Mouse (Mus musculus) brown adipose tissue, adult 24 weeks (tissue): ENCODE data around the gene Kcnq4. TPM values are rescaled to one million over a fixed set of nuclear protein-coding genes. Genes with fewer than 3 reads are reported as not detected.

Experiments used
- H3K27ac ChIP-seq: fragments of 200-500 bp; replicated peaks from 2 replicates; pipeline ENCODE4 v1.5.1; 2012; ENCODE audit warnings: low read depth, mild to moderate bottlenecking, low read length
- H3K4me1 ChIP-seq: fragments of 200-500 bp; 2 replicates; pipeline ENCODE4 v1.6.1; 2012; ENCODE audit warnings: low read length, mixed read lengths; ENCODE audit not compliant: control insufficient read depth, insufficient read depth, insufficient read length
- H3K4me3 ChIP-seq: fragments of 200-500 bp; 2 replicates; pipeline ENCODE4 v1.5.1; 2012; ENCODE audit warnings: low read depth, mild to moderate bottlenecking, low read length, moderate library complexity; ENCODE audit not compliant: insufficient read depth
- polyA plus RNA-seq: library from polyadenylated mRNA; stranded (reverse); fragments of >200 nt; gene quantifications from 2 replicates; pipeline ENCODE4 v1.2.4, GENCODE M21; 2012; ENCODE audit not compliant: missing spikeins, insufficient read depth, insufficient read length

Kcnq4 gene
- polyA plus RNA-seq, 1 experiment: 0.59 TPM

DNA sequence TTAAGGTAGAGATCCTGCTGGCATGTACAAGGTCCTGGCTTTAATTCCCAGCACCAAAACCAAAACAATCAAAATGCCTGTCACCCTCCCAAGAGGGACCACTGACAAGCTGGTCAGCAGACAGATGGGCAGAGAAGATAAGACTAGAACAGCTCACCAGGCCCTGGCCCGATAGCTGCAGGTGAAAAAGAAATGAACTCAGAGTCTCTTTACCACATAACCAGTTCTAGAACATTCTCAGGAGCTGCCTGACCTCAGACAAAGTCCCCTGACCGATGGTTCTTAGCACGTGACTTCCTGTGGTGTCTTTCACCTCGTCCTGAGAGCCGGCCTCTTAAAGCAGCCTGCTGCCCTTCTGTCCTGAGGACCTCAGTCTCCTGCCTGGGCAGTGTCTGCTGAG lies 78.8 kb downstream of the Kcnq4 start:
- no peak overlapping the region for H3K27ac ChIP-seq
- no peaks in the 10 kb centered on the region for H3K4me1 ChIP-seq
- no peak overlapping the region for H3K4me3 ChIP-seq

DNA sequence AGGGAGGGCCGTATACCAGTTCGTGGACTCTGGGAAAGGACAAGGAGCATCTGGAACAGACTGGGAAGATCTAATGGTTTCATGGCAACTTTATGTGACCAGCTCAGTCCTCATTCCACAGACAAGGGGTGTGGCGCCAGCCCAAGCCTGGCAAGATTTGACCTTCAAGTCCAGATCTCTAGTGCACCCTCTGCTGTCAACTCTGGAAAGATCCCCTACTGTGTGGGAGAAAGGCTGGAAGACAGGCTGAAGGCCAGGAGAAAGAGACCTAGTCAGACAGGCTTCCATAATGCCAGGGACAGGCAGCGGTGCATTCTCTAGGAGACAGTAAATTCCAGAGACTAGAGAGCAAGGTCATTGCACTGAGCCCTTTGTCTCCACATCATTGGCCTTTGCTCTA lies 79.9 kb downstream of the Kcnq4 start:
- Histone ChIP-seq H3K4me3 (no peak overlapping the region), H3K4me1 (no peaks in the 10 kb centered on the region), H3K27ac (no peak overlapping the region)

DNA sequence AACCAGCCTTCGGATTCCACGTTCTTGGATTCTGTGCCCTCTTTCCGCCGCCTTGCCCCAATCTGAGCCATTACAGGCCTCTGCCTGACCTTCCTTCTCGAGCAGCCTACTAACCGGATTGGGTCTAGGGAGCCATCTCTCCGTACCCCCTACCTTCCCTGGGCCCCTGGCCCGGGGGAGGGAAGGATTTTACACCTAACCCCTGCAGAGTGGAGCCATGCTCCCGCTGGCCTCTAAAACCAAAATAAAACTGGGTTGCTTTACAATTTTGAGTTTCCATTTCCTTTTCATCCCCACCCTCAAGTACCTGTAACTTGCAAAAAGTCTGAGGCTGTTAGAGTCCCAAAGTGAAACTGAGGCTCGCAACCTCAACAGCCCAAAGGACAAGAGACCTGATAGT lies 80.9 kb downstream of the Kcnq4 start:
- Histone ChIP-seq H3K4me1 (no peaks in the 10 kb centered on the region), H3K27ac (no peak overlapping the region), H3K4me3 (peak overlapping the region; percentile 62)

DNA sequence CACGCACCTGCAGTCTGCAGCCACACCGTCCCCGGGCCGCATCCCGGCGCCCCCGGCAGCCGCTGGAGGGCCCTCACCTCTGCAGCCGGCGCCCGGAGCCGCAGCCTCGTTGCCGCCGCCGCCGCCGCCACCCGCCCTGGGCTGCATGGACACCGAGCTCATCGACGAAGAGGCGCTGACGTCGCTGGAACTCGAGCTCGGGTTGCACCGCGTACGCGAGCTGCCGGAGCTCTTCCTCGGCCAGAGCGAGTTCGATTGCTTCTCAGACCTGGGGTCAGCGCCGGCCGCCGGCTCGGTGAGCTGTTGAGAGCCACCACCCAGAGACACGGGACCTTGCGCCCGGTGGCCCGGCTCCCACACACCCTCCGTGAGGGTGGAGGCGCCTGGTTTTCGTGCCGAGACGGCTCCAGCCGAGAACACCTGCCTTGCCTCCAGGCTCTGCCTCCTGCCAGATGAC lies 81.3 kb downstream of the Kcnq4 start:
- Histone ChIP-seq H3K27ac (no peak overlapping the region), H3K4me3 (peak overlapping the region; percentile 62), H3K4me1 (no peaks in the 10 kb centered on the region)

DNA sequence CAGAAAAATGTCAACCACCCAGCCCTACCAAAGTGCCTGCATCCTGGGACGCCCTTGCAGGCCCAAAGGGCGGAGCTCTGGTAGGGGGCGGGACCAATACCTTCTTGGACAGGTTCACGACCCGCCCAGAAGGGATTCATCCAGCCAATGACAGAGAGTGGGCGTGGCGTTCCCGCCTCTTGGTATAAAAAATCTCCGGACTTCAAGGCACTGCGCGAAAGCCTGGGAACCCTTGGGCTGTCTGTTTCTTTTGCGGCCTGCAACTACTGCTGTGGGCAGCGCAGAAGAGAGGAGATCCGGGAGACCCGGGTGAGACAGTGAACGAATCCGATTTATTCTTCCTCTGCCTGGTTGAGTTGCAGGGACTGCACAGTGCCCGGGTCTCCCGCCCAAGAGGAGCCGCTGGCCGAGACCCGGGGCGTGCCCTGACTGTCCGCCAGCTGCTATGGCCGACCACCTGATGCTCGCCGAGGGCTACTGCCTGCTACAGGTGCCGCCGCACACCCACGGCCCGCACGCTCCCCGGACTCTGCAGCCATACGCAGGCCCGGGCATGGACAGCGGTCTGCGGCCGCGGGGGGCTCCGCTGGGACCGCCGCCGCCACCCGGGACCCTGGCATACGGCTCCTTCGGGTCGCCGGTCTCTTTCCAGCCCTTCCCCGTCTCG lies 81.9 kb downstream of the Kcnq4 start, which contains the start of gene Cited4:
Gene Cited4, plus strand, starts transcription at position 215 of the 667 bp plus-strand sequence.
- no peak within 1 kb of the TSS for H3K27ac ChIP-seq
- H3K4me3 ChIP-seq: peak within 1 kb of the TSS; percentile 62
- no peaks in the 10 kb centered on the region for H3K4me1 ChIP-seq

DNA sequence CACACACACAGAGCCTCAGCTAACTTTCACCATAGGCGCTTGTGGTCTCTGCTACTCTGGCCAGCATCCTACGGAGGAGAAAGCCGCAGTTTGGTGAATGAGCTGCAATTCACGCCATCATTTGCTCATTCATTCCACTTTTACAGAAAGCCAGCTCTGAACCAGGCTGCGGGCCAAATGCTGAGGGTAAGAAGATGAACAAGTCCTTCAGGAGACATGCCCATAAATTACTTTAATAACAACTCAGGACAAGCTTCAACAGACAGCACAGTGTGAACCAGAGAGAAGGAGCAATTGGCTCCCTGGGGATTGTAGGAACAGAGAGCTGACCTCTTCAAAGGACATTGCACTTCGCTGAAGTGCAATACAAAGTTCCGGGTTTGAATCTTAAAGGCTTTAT lies 82.6 kb downstream of the Kcnq4 start:
- Histone ChIP-seq H3K4me1 (no peaks in the 10 kb centered on the region), H3K4me3 (no peak overlapping the region), H3K27ac (no peak overlapping the region)

DNA sequence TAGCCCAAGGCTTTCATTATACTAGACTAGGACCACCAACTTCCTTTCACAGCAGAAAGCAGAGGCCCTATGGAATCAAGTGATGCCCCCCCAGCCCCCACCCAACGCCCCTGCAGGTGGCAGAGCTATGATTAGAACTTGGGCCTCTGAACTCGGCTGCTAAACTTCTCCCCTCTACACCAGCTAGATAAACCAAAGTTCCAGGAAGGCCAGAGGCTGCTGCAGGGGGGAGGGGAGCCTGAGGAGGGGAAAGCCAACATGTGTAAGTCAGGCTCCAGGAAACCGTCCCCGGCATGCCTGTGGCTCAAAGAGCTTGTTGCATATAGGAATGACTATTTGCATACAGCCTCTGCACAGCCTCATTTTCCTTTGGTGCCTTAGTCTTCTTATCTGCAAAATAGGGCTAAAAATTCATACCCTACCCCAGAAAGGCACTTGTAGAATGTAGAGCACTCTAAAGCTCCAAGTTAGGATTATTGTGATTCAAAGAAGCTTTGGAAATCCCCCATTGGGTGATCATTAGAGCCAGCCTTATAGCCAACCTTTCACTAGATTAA lies 83.2 kb downstream of the Kcnq4 start:
- no peak overlapping the region for H3K27ac ChIP-seq
- no peaks in the 10 kb centered on the region for H3K4me1 ChIP-seq
- no peak overlapping the region for H3K4me3 ChIP-seq

DNA sequence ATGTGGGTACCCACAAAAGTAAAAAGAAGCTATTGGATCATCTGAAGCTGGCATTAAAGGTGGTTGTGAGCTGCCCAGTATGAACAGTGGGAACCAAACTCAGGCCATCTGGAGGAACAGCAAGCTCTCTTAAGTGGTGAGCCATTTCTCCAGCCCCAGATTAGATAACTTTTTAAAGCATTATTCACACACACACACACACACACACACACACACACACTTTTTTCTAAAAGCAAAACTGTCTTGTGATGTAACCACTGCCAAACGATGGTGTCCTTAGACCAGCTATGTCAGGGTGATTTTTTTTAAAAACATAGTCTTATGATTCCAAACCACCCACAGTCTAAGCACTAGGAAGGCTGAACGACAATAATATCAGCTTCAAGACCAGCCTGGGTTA lies 83.8 kb downstream of the Kcnq4 start:
- Histone ChIP-seq H3K4me3 (no peak overlapping the region), H3K4me1 (no peaks in the 10 kb centered on the region), H3K27ac (no peak overlapping the region)

DNA sequence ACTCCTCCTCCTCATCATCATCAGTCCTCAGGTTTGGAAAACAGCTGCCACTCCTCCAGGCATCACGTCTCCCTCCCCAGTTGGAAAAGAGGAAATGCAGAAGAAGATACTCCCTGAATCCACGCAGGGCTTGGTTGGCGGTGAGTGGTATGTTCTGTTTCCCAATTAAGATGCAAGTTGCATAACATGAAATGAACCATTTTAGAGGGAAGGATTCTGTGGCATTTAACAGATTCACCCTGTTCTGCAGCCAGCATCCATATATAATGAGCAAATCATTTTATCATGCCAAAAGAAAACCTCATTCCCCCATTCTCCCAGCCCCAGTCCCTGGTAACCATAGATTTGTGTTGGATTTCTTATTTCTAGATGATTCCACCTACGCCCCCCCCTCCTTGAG lies 87.9 kb downstream of the Kcnq4 start:
- H3K4me3 ChIP-seq: no peak overlapping the region
- H3K4me1 ChIP-seq: no peaks in the 10 kb centered on the region
- H3K27ac ChIP-seq: no peak overlapping the region

DNA sequence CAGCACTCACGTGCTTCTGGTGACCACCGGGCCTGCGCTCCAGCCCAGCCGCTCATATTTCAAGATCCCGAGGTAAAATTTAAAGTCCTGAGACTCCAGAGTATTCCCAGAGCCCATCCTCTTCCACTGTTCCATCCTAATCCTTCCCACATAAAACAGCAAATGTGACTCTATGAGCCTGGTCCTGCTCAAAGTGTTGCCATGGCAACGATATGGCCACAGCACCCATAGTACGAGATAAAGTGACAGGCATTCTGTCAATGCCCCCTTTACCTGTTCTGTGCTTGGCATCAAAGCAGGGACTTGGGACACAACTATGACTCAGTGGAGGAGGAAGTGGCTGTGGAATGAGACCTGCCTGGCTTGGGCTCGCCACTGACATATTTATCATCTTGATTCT lies 92.5 kb downstream of the Kcnq4 start:
- Histone ChIP-seq H3K4me1 (no peaks in the 10 kb centered on the region), H3K27ac (no peak overlapping the region), H3K4me3 (no peak overlapping the region)

DNA sequence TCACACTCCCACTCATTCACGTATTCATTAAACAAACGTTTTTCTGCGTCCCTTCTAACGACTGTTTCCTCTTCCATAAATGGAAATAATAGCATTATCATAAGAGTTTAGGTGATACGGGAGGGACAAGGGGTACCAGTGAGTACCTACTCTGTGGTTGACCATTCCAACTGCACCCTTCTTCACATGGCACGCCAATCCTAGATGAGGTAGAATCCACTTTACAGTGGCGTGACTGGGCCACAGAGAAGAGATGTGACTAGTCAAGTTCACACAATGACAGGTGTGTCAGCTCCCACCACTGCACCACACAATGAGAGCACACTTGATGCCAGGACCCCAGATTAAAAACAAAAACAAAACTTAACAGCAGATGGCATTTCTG lies 98.2 kb downstream of the Kcnq4 start:
- Histone ChIP-seq H3K4me1 (no peaks in the 10 kb centered on the region), H3K27ac (no peak overlapping the region), H3K4me3 (no peak overlapping the region)

DNA sequence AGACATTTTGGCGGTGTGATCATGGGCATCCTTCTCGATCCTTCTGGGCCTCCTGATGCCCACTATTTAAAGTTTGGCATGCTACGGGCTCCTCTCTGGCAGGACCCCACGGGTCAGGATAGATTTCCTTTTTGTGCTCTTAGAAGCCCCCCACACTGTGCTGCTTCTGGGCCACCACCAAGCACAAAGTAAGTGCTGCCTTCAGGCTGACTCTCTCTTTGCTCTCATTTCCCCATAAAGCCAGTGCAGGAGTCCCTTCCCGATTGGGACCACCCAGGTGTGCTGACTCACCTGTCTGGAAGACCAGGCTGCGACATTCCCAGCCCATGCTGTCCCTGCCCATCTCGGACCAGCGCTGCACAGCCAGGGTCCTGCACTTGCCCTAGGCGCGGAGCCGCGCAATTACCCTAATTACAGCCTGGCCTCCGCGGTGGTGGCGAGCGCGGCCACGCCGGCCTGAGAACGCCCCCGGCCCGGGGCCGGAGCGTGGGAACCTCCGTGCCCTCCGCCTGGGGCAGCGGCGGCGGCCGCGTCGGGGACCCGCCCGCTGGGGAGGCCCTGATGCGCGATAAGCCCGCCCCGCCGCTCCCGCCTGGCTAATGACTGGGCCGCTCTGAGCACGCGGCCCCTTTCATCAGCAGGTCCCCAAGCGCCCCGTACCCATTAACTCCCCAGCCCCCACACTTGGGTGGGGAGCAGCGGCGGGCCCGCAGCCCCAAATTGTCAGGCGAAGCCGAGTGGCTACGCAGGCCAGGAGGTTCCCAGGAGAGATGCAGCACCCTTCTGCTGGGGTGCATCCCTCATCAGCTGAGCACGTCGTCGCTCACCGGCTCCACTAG lies 98.8 kb downstream of the Kcnq4 start:
- Histone ChIP-seq H3K4me3 (0 out of 2 replicates have a peak overlapping the region, but pooled peaks have one; percentile 12), H3K4me1 (no peaks in the 10 kb centered on the region), H3K27ac (no peak overlapping the region)

Other genes starting within 250 kb of the Kcnq4 start
- gene Slfnl1, start 216.4 kb downstream of the Kcnq4 start, polyA plus RNA-seq: not detected in 2 replicates
- 4.3 and 5.6 TPM in 2 replicates for gene Ctps, start 178.3 kb downstream of the Kcnq4 start, polyA plus RNA-seq
- not detected in 2 replicates for gene Gm8439, start 159.9 kb downstream of the Kcnq4 start, polyA plus RNA-seq
- gene Cited4, start 82.0 kb downstream of the Kcnq4 start, polyA plus RNA-seq: not detected in 2 replicates
- gene Nfyc, start 83.0 kb upstream of the Kcnq4 start, polyA plus RNA-seq: 37.2 and 49.9 TPM in 2 replicates
- not detected in 2 replicates for gene Rims3, start 106.2 kb upstream of the Kcnq4 start, polyA plus RNA-seq
- gene Exo5, start 176.4 kb upstream of the Kcnq4 start, polyA plus RNA-seq: 1.9 and 4.1 TPM in 2 replicates
- gene Zfp69, start 203.1 kb upstream of the Kcnq4 start, polyA plus RNA-seq: 0.79 TPM in 1 of 2 replicates, not detected in the other